Mouse (Mus musculus): ENCODE measurements around the gene Slc39a5.

- TF ChIP-seq POLR2A (IDR thresholded peaks at IDR 0.05; ENCODE audit: control insufficient read depth, extremely low read depth, insufficient read depth, low read length, poor library complexity) (peak; percentile 63; the same call in 1 of the 2 replicates), CTCF (IDR thresholded peaks at IDR 0.05; ENCODE audit: borderline replicate concordance, control insufficient read depth, extremely low read depth, insufficient read depth, low read length, poor library complexity) (peak; percentile 91)
These were observed 8.9 kb upstream of the Slc39a5 start for GRCm38 (mm10) chr10:128409692-128410559.
